Mouse (Mus musculus): ENCODE results near the gene Sertm1. TPM values are rescaled to one million over a fixed set of nuclear protein-coding genes. Genes with fewer than 3 reads are reported as not detected.

The Sertm1 gene
- not detected in 2 replicates for polyA plus RNA-seq (2015; fragmentation: Nextera tagmentation; extraction: Ambion mirVana)

DNA sequence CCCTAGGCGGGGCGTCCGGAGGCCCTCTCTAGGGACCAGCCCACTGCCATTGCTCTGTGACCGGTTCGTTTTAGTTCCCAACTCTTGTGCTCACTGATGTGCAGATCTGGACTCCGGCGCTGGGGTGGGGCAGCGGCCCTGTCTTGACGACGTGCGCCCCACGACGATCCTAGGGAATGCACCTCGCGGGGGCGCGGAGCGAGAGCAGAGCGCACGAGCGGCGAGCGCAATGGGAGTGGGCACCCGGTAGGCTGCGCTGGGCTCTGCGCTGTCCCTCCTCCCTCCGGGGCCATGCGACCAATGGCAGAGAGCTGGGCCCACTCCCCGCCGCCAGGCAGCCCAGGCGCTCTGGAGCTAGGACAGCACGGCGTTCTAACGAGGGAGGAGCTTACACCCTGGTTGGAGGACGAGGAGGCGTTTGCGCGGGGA is at the start of gene Sertm1:
Gene Sertm1 (minus strand): TSS at position 245 of the 429 bp plus-strand sequence.

Other genes starting within 250 kb of the Sertm1 start
- gene Supt20, start 223.1 kb downstream of the Sertm1 start, polyA plus RNA-seq (2015; fragmentation: Nextera tagmentation; extraction: Ambion mirVana): 40.5 and 56.7 TPM in 2 replicates
- gene Gm21958, start 201.5 kb downstream of the Sertm1 start, polyA plus RNA-seq (2015; fragmentation: Nextera tagmentation; extraction: Ambion mirVana): not detected in 2 replicates
- 78.6 and 81.2 TPM in 2 replicates for gene Exosc8, start 180.5 kb downstream of the Sertm1 start, polyA plus RNA-seq (2015; fragmentation: Nextera tagmentation; extraction: Ambion mirVana)
- 117 and 123 TPM in 2 replicates for gene Alg5, start 180.3 kb downstream of the Sertm1 start, polyA plus RNA-seq (2015; fragmentation: Nextera tagmentation; extraction: Ambion mirVana)
- 1.4 and 2.3 TPM in 2 replicates for gene Smad9, start 160.3 kb downstream of the Sertm1 start, polyA plus RNA-seq (2015; fragmentation: Nextera tagmentation; extraction: Ambion mirVana)
- gene Rfxap, start 108.1 kb downstream of the Sertm1 start, polyA plus RNA-seq (2015; fragmentation: Nextera tagmentation; extraction: Ambion mirVana): 33.6 and 44.8 TPM in 2 replicates
- 0.55 and 1.2 TPM in 2 replicates for gene Ccna1, start 139.6 kb upstream of the Sertm1 start, polyA plus RNA-seq (2015; fragmentation: Nextera tagmentation; extraction: Ambion mirVana)
- 17.3 and 22.7 TPM in 2 replicates for gene Spg20, start 196.2 kb upstream of the Sertm1 start, polyA plus RNA-seq (2015; fragmentation: Nextera tagmentation; extraction: Ambion mirVana)
- gene Ccdc169, start 221.5 kb upstream of the Sertm1 start, polyA plus RNA-seq (2015; fragmentation: Nextera tagmentation; extraction: Ambion mirVana): not detected in 2 replicates